In genomic region chr13:49652481-49653179, GRCm38 (mm10) we compare ENCODE assay signal across 8 mouse cellular contexts. TPM values are rescaled to one million over a fixed set of nuclear protein-coding genes. Genes with fewer than 3 reads are reported as not detected.
A peak's percentile ranks its signal among the peaks of the same experiment; 100 is the strongest.
DNase-seq lines count a peak whose midpoint lies in the region; ATAC-seq and TF ChIP-seq lines count a peak whose summit lies in the region.

Cenpp (minus strand) TSS chr13:49652785.
Nol8 (plus strand) TSS chr13:49653078.

- DNase-seq in brain, embryonic 14.5 days (ENCODE audit: low read depth) = peak; percentile 100
- peak; percentile 94 for DNase-seq in liver, adult 2 months (ENCODE audit: extremely low read depth, low read depth, low spot score)
- peak; percentile 100 for DNase-seq in splenic B cell, adult 2 months (ENCODE audit: low read depth, low spot score)

- peak within 1 kb of the TSS; percentile 83 for H3K4me2 ChIP-seq in heart, embryonic 11.5 days
- H3K4me2 ChIP-seq in kidney, embryonic 16.5 days (replicated peaks; ENCODE audit: low read depth, low read length) = peak within 1 kb of the TSS; percentile 81
- H3K4me2 ChIP-seq in myocyte (ENCODE audit: low read depth) = peak within 1 kb of the TSS; percentile 98

- ATAC-seq in heart, embryonic 11.5 days (replicated peaks; ENCODE audit: insufficient number of reproducible peaks, low FRiP score, low TSS enrichment) = peak; percentile 96
- peak; percentile 100 for ATAC-seq in kidney, embryonic 16.5 days (ENCODE audit: low FRiP score, low TSS enrichment)

- H3K79me2 ChIP-seq in C2C12 (ENCODE audit: control insufficient read depth, insufficient read depth) (peaks cover 40% of the 10 kb centered on the region), myocyte (ENCODE audit: control insufficient read depth, insufficient read depth) (peaks cover 25% of the 10 kb centered on the region)
- no peaks in the 10 kb centered on the region for H3K79me2 ChIP-seq in liver, adult 2 months (ENCODE audit: control insufficient read depth, insufficient read depth, low read length)

- WGBS in heart, embryonic 11.5 days (ENCODE audit: insufficient replicate concordance) = under 1% methylated on average over 67 of the region's 68 CpGs
- under 1% methylated on average over 68 of the region's 68 CpGs for WGBS in kidney, embryonic 16.5 days
- WGBS in liver, adult 2 months = under 1% methylated on average over 68 of the region's 68 CpGs

- H3K27ac ChIP-seq in heart, embryonic 11.5 days (ENCODE audit: low read depth, low read length) = peak within 1 kb of the TSS; percentile 81
- H3K27ac ChIP-seq in kidney, embryonic 16.5 days (ENCODE audit: low read length) = no peak within 1 kb of the TSS
- H3K27ac ChIP-seq in liver, adult 2 months (replicated peaks; ENCODE audit: insufficient read depth, low read depth, low read length) = peak within 1 kb of the TSS; percentile 64

- TF ChIP-seq CTCF in C2C12 (IDR thresholded peaks at IDR 0.05; ENCODE audit: control insufficient read depth, insufficient read depth, insufficient read length) = no peak
- no peak for TF ChIP-seq CTCF in brain, embryonic 14.5 days (IDR thresholded peaks at IDR 0.05; ENCODE audit: borderline replicate concordance, extremely low read depth, insufficient read depth, insufficient read length)
- TF ChIP-seq CTCF in liver, adult 2 months (IDR thresholded peaks at IDR 0.05; ENCODE audit: low read depth, low read length) = no peak

- H3K27me3 ChIP-seq in C2C12 (ENCODE audit: control insufficient read depth, insufficient read depth, insufficient read length) = no peaks in the 10 kb centered on the region
- H3K27me3 ChIP-seq in erythroblast, embryonic 14.5 days (ENCODE audit: control insufficient read depth) = no peaks in the 10 kb centered on the region
- H3K27me3 ChIP-seq in heart, embryonic 11.5 days (ENCODE audit: control insufficient read depth, insufficient read depth, low read length) = no peaks in the 10 kb centered on the region
- H3K27me3 ChIP-seq in kidney, embryonic 16.5 days (ENCODE audit: insufficient read depth, low read length) = no peaks in the 10 kb centered on the region
- H3K27me3 ChIP-seq in liver, adult 2 months (ENCODE audit: control insufficient read depth, insufficient read depth, low read length) = no peaks in the 10 kb centered on the region
- H3K27me3 ChIP-seq in myocyte (ENCODE audit: control insufficient read depth, insufficient read depth, insufficient read length) = no peaks in the 10 kb centered on the region
- no peaks in the 10 kb centered on the region for H3K27me3 ChIP-seq in splenic B cell, adult 2 months (ENCODE audit: control insufficient read depth, insufficient read depth, low read length, poor library complexity, severe bottlenecking)

- no peak for TF ChIP-seq POLR2A in brain, embryonic 14.5 days (IDR thresholded peaks at IDR 0.05; ENCODE audit: borderline replicate concordance, extremely low read depth, insufficient read depth, insufficient read length, poor library complexity, severe bottlenecking)
- TF ChIP-seq POLR2A in liver, adult 2 months (IDR thresholded peaks at IDR 0.05; ENCODE audit: extremely low read depth, insufficient read depth, low read length) = no peak
- TF ChIP-seq POLR2A in myocyte (IDR thresholded peaks at IDR 0.05; ENCODE audit: insufficient read length, low read depth) = peak; percentile 45

- H3ac ChIP-seq in C2C12 (ENCODE audit: control insufficient read depth, insufficient read length, low read depth) = peak within 1 kb of the TSS; percentile 83
- peak within 1 kb of the TSS; percentile 23 for H3ac ChIP-seq in myocyte (ENCODE audit: control insufficient read depth, insufficient read length)

- H3K4me3 ChIP-seq in C2C12 (ENCODE audit: insufficient read depth, poor library complexity, severe bottlenecking) = peak within 1 kb of the TSS; percentile 77
- H3K4me3 ChIP-seq in erythroblast, embryonic 14.5 days (replicated peaks) = peak within 1 kb of the TSS; percentile 79
- H3K4me3 ChIP-seq in heart, embryonic 11.5 days (ENCODE audit: low read depth, low read length) = peak within 1 kb of the TSS; percentile 87
- H3K4me3 ChIP-seq in kidney, embryonic 16.5 days (ENCODE audit: low read length) = peak within 1 kb of the TSS; percentile 87
- peak within 1 kb of the TSS; percentile 78 for H3K4me3 ChIP-seq in liver, adult 2 months (ENCODE audit: insufficient read depth, low read depth, low read length)
- H3K4me3 ChIP-seq in myocyte = peak within 1 kb of the TSS; percentile 60

- peak within 1 kb of the TSS; percentile 77 for H3K9ac ChIP-seq in heart, embryonic 11.5 days (ENCODE audit: low read depth, low read length)
- peak within 1 kb of the TSS; percentile 67 for H3K9ac ChIP-seq in kidney, embryonic 16.5 days (replicated peaks; ENCODE audit: low read length)
- H3K9ac ChIP-seq in liver, adult 2 months (ENCODE audit: low read depth, low read length) = peak within 1 kb of the TSS; percentile 86

- H3K4me1 ChIP-seq in erythroblast, embryonic 14.5 days (ENCODE audit: control insufficient read depth) = peaks cover 27% of the 10 kb centered on the region
- H3K4me1 ChIP-seq in heart, embryonic 11.5 days (ENCODE audit: control insufficient read depth, insufficient read depth, low read length) = no peaks in the 10 kb centered on the region
- H3K4me1 ChIP-seq in kidney, embryonic 16.5 days (ENCODE audit: insufficient read depth, low read length) = peaks cover 12% of the 10 kb centered on the region
- peaks cover 5% of the 10 kb centered on the region; the same call in 1 of the 2 replicates for H3K4me1 ChIP-seq in liver, adult 2 months (ENCODE audit: control insufficient read depth, insufficient read depth, low read length)

- peaks cover 21% of the 10 kb centered on the region for H3K79me3 ChIP-seq in C2C12 (ENCODE audit: low read depth)

- H3K36me3 ChIP-seq in C2C12 (ENCODE audit: control insufficient read depth, insufficient read depth) (peaks cover 23% of the 10 kb centered on the region), myocyte (ENCODE audit: control insufficient read depth, insufficient read depth) (peaks cover 19% of the 10 kb centered on the region)
- H3K36me3 ChIP-seq in erythroblast, embryonic 14.5 days (ENCODE audit: control insufficient read depth) = peaks cover 33% of the 10 kb centered on the region
- peaks cover 4% of the 10 kb centered on the region; the same call in 1 of the 2 replicates for H3K36me3 ChIP-seq in heart, embryonic 11.5 days (ENCODE audit: control insufficient read depth, insufficient read depth, low read length)
- 0 out of 2 replicates have a peak, but pooled peaks cover 5% of the 10 kb centered on the region for H3K36me3 ChIP-seq in kidney, embryonic 16.5 days (ENCODE audit: insufficient read depth, low read length)
- H3K36me3 ChIP-seq in liver, adult 2 months (ENCODE audit: control insufficient read depth, insufficient read depth, low read length) = peaks cover 12% of the 10 kb centered on the region; the same call in 1 of the 2 replicates
- peaks cover 5% of the 10 kb centered on the region for H3K36me3 ChIP-seq in splenic B cell, adult 2 months (ENCODE audit: control insufficient read depth, insufficient read depth, low read length, poor library complexity, severe bottlenecking)

- H3K9me3 ChIP-seq in erythroblast, embryonic 14.5 days (ENCODE audit: control insufficient read depth, low read length) = no peaks in the 10 kb centered on the region
- H3K9me3 ChIP-seq in heart, embryonic 11.5 days (replicated peaks; ENCODE audit: control insufficient read depth, low read length) = no peaks in the 10 kb centered on the region
- no peaks in the 10 kb centered on the region for H3K9me3 ChIP-seq in kidney, embryonic 16.5 days (ENCODE audit: low read length)

TF ChIP-seq in C2C12, 6 proteins besides CTCF, POLR2A, EP300 and RAD21:
- TF ChIP-seq MYOD1 (IDR thresholded peaks at IDR 0.05; ENCODE audit: control insufficient read depth, insufficient read length, low read depth) (no peak), CEBPB (IDR thresholded peaks at IDR 0.05; ENCODE audit: low read depth) (peak; percentile 19)

TF ChIP-seq in myocyte, 11 proteins besides CTCF, POLR2A, EP300 and RAD21:
- TF ChIP-seq MAX (IDR thresholded peaks at IDR 0.05; ENCODE audit: low read depth) (no peak), USF1 (IDR thresholded peaks at IDR 0.05; ENCODE audit: low read depth) (no peak), E2F4 (IDR thresholded peaks at IDR 0.05; ENCODE audit: insufficient read depth) (peak; percentile 99), MYOD1 (IDR thresholded peaks at IDR 0.05; ENCODE audit: control insufficient read depth in 1 of 3, insufficient read length in 2 of 3, low read depth in 2 of 3) (peak in 1 of 3 experiments; percentile 14)

RNA-seq across cellular contexts. Expression of gene Cenpp, which starts in this region (rescaled TPM):
- polyA plus RNA-seq in C2C12 (2012; fragmentation: generic; extraction: Trizol) = 11.2 TPM
- polyA plus RNA-seq in brain, embryonic 14.5 days (2012; rRNA removed) = 3.0 and 6.2 TPM in 2 replicates
- 1.2 and 1.5 TPM in 2 replicates for polyA plus RNA-seq in erythroblast, embryonic 14.5 days (2012)
- polyA plus RNA-seq in heart, embryonic 11.5 days (2014; fragmentation: Nextera tagmentation; extraction: Ambion mirVana) = 29.1 and 29.5 TPM in 2 replicates
- 26.2 and 28.6 TPM in 2 replicates for polyA plus RNA-seq in kidney, embryonic 16.5 days (2015; fragmentation: Nextera tagmentation; extraction: Ambion mirVana)
- 0.55 and 1.3 TPM in 2 replicates for total RNA-seq in liver, adult 2 months (2014; rRNA removed)
- 0.12 TPM in 1 of 2 replicates, not detected in the other for polyA plus RNA-seq in liver, adult 2 months (2012; rRNA removed)
- 6.3 TPM for polyA plus RNA-seq in myocyte (2012; fragmentation: generic; extraction: Trizol)

RNA-seq across cellular contexts. Expression of gene Nol8, which starts in this region (rescaled TPM):
- polyA plus RNA-seq in C2C12 (2012; fragmentation: generic; extraction: Trizol) (3.5 TPM), myocyte (2012; fragmentation: generic; extraction: Trizol) (3.0 TPM)
- 10.6 and 11.6 TPM in 2 replicates for polyA plus RNA-seq in brain, embryonic 14.5 days (2012; rRNA removed)
- polyA plus RNA-seq in erythroblast, embryonic 14.5 days (2012) = 0.09 TPM in 2 replicates
- polyA plus RNA-seq in heart, embryonic 11.5 days (2014; fragmentation: Nextera tagmentation; extraction: Ambion mirVana) = 12.6 and 17.1 TPM in 2 replicates
- polyA plus RNA-seq in kidney, embryonic 16.5 days (2015; fragmentation: Nextera tagmentation; extraction: Ambion mirVana) = 15.1 and 15.7 TPM in 2 replicates
- 5.1 and 6.5 TPM in 2 replicates for total RNA-seq in liver, adult 2 months (2014; rRNA removed)
- 0.70 and 1.1 TPM in 2 replicates for polyA plus RNA-seq in liver, adult 2 months (2012; rRNA removed)
